Mouse (Mus musculus) stomach, postnatal 0 days (tissue): ENCODE results near the gene Nfasc.

Experiments used
- CTCF ChIP-seq: IDR thresholded peaks from 2 replicates; pipeline ENCODE4 v1.5.1; 2016; ENCODE audit warnings: antibody characterized with exemption, low read depth, mild to moderate bottlenecking, moderate library complexity
- EP300 ChIP-seq: optimal IDR thresholded peaks from 2 replicates; pipeline ENCODE3; 2016; ENCODE audit warnings: antibody characterized with exemption

- TF ChIP-seq CTCF (no peak), EP300 (no peak)
Measured at GRCm38 (mm10) chr1:132523048-132523447, 218.5 kb downstream of the Nfasc start.
